Mouse (Mus musculus) myocyte (in vitro differentiated cells): Measurements from ENCODE around the gene Copz1.
"Not testable (repeated sequence)": the region's sequence is repeated elsewhere in the genome, so short reads cannot be mapped to it uniquely, and the experiment has no call there.

Experiments
- CEBPB ChIP-seq: IDR thresholded peaks from 2 replicates; pipeline ENCODE4 v1.6.1; 2011; ENCODE audit warnings: mild to moderate bottlenecking, moderate library complexity; ENCODE audit not compliant: poor library complexity, insufficient read depth, severe bottlenecking
- E2F4 ChIP-seq: IDR thresholded peaks from one replicate; pipeline ENCODE4 v1.6.1; 2011; ENCODE audit warnings: mild to moderate bottlenecking, control low read depth, moderate library complexity; ENCODE audit not compliant: insufficient read depth
- MAX ChIP-seq: IDR thresholded peaks from one replicate; pipeline ENCODE4 v1.6.1; 2011; ENCODE audit warnings: low read depth, mild to moderate bottlenecking, control low read depth
- MYOD1 ChIP-seq, 3 experiments: IDR thresholded peaks; one replicate each; pipeline ENCODE4 v1.6.1; 2011; ENCODE audit warnings: control low read depth in 2 of 3, low read depth in 2 of 3, mild to moderate bottlenecking in 2 of 3, moderate library complexity in 1 of 3; ENCODE audit not compliant: insufficient read length in 2 of 3, control insufficient read depth in 1 of 3
- MYOG ChIP-seq, 3 experiments: IDR thresholded peaks; one replicate each; pipeline ENCODE4 v1.6.1; 2011; ENCODE audit warnings: control low read depth in 2 of 3, low read depth in 2 of 3, mild to moderate bottlenecking in 2 of 3; ENCODE audit not compliant: insufficient read length in 2 of 3, control insufficient read depth in 1 of 3, insufficient read depth in 1 of 3
- POLR2A ChIP-seq: IDR thresholded peaks from one replicate; pipeline ENCODE4 v1.6.1; 2011; ENCODE audit warnings: low read depth, mild to moderate bottlenecking, control low read depth, moderate library complexity; ENCODE audit not compliant: insufficient read length
- POLR2AphosphoS2 ChIP-seq: IDR thresholded peaks from one replicate; pipeline ENCODE4 v1.6.1; 2011; ENCODE audit warnings: low read depth, control low read depth; ENCODE audit not compliant: insufficient read length
- REST ChIP-seq: IDR thresholded peaks from one replicate; pipeline ENCODE4 v1.6.1; 2011; ENCODE audit warnings: mild to moderate bottlenecking, control low read depth, moderate library complexity; ENCODE audit not compliant: insufficient read depth, insufficient read length
- SRF ChIP-seq: IDR thresholded peaks from one replicate; pipeline ENCODE4 v1.6.1; 2011; ENCODE audit warnings: low read depth; ENCODE audit not compliant: control insufficient read depth, insufficient read length
- TCF12 ChIP-seq: IDR thresholded peaks from one replicate; pipeline ENCODE4 v1.6.1; 2011; ENCODE audit warnings: mild to moderate bottlenecking, control low read depth; ENCODE audit not compliant: poor library complexity, insufficient read depth, severe bottlenecking
- USF1 ChIP-seq: IDR thresholded peaks from one replicate; pipeline ENCODE4 v1.6.1; 2011; ENCODE audit warnings: low read depth, mild to moderate bottlenecking, control low read depth, moderate library complexity

- not testable (repeated sequence) for TF ChIP-seq POLR2A; USF1; MYOD1 (IDR thresholded peaks at IDR 0.05; ENCODE audit: control insufficient read depth in 1 of 3, insufficient read length in 2 of 3, low read depth in 2 of 3); SRF; CEBPB; POLR2AphosphoS2; MYOG (IDR thresholded peaks at IDR 0.05; ENCODE audit: control insufficient read depth in 1 of 3, insufficient read depth in 1 of 3, insufficient read length in 2 of 3, low read depth in 2 of 3); E2F4; MAX; REST; TCF12
Observed at GRCm38 (mm10) chr15:103275943-103276342, 3.4 kb downstream of the Copz1 start.
